Mouse (Mus musculus) layer of hippocampus, postnatal 10 days (tissue): ENCODE results near the gene Lgi1. TPM values are rescaled to one million over a fixed set of nuclear protein-coding genes. Genes with fewer than 3 reads are reported as not detected.

Source experiments
- DNase-seq, 2 experiments: peaks; one replicate each; pipeline ENCODE4 v3.0.0; 2021; ENCODE audit warnings: low spot score in 2 of 2
- total RNA-seq, 2 experiments: library from RNA; stranded (reverse); gene quantifications; 2 replicates each; pipeline ENCODE4 v1.2.3; 2021

Lgi1 gene
- total RNA-seq, 2 experiments from 2014 or later, result 117 to 133 TPM

DNA sequence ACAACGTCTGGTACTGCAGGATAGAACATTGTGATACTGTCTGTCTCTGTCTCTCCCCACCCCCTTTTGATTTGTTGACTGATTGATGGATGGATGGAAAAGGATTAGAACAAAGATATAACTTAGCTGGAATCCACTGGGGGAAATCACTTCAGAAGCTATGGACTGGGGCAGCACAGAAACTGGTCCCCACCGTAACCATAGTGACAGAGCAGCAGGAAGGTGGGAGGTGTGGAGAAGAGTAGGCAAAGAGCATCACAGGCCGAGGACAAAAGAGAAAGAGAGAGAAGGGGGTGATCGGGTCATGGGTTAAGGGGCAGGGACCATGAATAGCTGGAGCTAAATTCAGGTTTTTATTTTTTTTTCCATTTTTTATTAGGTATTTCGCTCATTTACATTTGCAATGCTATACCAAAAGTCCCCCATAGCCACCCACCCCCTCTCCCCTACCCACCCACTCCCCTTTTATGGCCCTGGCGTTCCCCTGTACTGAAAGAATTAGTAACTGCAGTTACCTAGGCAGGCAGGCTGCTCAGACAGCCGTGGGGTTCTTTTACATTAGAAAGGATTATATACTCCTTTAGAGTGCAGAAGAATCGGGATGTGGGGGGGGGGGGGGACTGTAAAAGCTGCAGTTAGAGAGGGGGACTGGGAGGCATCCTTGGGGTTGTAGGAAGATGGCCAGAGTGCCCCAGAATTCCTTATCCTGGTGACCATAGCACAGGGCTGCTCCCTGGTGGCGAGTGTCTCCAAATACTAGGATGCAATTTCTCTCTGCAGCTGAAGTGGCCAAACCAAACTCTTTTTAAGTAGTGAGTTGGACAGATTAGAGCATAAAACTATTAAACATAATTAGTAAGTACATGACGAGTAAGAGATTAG is 60.1 kb downstream of the Lgi1 start:
- DNase-seq, result peak; percentile 52 to 67

DNA sequence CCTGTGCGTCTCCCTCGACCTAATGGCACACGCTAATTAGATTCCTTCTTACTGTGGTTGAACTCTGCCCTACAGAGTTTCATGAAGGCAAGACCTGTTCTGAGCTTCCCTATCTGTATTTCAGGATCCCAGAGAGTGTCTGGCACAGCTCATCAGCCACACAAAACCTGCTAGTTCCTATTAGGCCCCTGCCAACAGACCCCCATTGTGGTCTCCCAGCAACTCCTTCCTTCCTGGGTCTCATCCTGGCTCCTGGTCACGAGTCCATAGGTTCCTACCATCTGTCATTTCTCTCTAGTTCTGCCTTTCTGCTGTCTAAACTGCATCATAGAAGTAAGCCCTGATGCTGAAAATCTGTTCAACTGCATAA is 60.7 kb downstream of the Lgi1 start:
- DNase-seq, result no peak

DNA sequence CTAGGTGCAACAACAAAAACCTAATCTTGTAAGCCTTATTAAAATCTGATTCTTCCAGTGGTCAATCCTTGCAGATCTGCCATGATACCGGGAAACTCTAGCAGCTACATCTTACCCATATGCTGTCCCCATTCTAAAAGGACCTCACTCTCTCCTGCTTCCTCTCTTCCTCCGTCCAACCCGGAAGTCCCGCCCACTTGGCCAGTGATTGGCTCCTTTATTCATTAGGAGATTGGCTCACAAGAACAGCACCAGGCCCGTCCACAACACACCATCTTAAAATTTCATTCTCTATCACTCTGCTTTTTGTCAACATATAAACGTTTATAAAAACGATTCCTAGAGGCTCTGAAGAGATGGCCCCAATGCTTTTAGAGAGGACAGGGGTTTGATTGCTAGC is 61.5 kb downstream of the Lgi1 start:
- DNase-seq, result no peak

DNA sequence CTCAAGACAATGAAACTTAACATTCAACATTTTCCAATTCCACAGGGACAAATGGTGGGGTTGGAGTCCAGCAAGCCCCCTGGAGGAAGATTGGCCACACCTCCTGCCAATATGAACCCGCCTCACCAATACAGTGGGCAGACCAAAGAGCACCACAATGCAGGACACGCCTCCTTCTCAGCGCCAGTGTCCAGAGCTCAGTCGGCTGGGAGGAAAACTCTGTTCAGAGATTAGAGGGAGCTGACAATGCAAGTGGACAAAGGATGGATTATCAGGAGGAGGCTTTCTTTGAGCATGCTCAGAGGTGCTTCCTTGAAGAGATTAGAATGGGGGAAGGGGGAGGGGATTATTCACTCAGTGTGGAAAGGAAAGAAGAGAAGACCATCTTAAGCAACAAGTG is 62.7 kb downstream of the Lgi1 start:
- no peak for DNase-seq

DNA sequence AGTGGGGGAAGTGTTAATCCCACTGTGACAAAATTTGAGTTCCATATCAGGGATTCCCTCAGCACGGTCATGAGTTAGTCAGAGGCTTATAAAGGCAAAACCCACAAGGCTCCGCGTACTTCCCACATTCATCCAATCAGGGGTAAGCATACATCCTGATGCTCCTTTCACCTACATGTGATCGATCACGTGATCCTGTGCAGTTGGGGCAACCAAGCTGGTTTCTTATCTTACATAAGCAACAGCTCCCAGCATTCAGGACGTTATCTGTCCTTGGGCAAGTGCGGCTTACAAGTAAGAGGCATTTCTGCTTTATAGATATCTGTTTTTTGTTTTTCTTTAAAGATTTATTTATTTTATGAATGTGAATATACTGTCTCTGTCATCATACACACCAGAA is 63.7 kb downstream of the Lgi1 start:
- DNase-seq, result no peak

DNA sequence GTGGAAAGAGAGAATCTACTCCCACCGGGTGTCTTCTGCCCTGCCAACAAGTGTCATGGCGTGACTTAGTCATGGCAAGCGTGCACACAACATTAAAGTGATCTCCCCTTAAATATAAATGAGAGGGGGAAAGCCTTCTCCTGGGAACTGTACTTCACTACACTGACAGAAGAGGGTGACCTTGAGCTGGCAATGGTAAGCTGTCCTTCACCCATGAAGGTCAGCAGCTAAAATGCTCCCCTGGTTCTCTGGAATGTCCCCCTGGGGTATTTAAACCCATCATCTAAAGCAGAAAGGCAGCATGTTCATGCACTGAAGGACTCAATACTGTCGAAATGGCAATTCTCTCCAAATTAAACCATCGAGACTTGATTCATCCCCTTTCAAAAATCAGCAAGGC is 64.9 kb downstream of the Lgi1 start:
- DNase-seq, result no peak

DNA sequence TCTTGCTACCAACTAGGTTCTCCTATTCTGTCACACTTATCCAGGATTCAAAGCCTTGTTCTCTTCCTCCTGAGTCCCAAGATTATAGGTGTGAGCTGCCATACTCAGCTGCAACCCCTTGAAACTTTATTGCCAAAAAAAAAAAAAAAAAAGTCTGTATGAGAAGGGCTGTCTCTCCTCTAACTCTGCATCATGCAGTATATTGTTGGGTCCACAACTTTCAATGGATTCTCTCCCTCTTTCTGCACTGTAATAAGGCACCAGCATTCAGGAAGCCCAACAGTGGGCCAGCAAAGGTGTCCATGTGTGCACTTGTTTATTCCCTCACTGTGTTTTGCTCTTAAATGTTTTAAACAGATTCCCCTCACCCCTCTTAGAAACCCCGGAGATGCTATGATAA is 66.7 kb downstream of the Lgi1 start:
- no peak for DNase-seq

DNA sequence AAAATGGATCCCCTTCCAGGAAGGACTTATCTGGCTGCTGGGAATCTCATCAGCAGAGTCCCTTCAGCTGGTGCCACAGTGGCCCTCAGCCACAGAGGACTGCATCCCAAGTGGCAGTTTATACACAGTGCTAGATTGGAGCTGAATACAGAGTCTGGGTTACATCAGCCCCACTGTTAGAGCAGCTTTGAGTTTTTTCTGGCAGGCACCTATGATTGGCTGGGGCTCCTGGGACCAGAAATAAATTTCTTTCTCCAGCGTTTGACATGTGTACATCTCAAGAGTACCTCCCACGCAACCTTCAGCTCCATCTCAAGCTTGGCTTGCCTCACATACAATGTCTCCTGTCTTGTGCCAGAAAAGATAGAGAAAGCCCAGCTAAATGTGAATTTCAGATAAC is 67.9 kb downstream of the Lgi1 start:
- no peak for DNase-seq

DNA sequence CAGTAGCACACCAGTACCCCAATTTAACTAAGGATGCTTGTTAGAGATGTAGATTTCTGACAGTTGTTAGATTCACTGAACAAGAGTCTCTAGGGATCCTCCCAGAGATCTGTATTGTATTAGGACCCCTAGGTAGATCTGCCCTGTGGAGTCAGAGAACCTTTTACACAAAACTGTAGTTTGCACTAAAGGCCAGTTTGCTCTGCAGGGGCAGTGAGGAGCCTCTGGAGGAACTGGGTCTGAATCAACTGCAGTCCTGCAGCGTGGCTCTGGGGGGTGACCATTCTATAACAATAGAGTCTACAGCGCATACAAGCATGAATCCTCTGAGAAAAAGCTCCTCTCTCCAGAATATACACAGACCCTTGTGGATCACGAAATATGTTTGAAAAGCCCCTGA is 68.5 kb downstream of the Lgi1 start:
- DNase-seq, result no peak

DNA sequence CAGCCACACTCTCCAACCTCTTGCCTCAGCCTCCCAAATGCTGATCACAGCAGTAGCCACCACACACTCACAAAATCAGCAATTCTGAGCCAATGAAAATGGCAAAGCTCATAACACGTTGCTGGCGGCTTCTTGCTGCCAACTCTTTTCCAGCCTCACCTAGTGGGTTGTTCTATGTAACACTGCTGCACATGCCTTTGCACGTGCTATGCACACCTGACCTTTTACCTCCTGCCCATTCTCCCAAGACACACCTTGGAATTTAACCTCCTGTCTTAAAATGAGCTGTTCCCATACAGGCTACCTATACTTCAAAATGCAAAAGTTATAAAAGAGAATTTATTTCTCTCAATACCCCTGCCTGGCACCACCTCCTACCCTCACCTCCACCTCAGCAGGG is 72.2 kb downstream of the Lgi1 start:
- DNase-seq, result no peak

DNA sequence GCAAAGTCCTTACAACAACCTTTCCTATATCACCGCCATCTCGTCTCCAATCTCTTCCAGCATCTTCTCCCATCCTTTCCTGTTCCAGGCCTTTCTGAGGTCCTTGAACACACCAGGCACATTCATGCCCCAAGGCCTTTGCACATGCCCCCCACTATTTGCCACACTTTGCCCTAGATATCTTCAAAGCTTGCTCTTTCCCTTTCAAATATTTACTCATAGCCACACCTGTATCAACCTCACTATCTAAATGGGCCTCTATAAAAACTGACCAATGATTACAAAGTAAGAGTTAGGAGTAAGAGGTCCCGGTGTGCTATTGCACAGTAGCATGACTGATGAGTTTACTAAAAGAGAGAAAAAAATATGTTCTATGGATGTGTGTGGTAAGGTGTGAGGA is 73.0 kb downstream of the Lgi1 start:
- DNase-seq, result no peak

DNA sequence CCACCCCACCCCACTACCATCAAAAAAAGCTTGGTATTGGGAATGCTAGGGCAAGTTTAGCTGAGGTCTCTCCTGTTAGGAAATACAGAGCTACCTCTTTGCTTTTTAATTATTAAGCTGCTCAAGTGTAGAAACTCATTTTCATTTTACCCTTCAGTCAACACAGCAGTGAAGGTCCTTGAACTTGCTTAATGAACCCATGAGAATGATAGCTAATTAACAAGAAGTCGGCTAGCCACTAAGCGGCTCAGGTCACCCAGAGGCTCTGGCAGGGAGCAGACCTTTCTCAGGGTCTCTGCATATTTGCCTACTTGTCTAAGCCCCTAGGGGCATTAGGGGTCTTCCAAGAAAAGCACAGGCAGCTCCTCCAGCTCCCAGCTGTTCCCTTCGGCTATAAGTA is 75.4 kb downstream of the Lgi1 start:
- DNase-seq, result no peak

DNA sequence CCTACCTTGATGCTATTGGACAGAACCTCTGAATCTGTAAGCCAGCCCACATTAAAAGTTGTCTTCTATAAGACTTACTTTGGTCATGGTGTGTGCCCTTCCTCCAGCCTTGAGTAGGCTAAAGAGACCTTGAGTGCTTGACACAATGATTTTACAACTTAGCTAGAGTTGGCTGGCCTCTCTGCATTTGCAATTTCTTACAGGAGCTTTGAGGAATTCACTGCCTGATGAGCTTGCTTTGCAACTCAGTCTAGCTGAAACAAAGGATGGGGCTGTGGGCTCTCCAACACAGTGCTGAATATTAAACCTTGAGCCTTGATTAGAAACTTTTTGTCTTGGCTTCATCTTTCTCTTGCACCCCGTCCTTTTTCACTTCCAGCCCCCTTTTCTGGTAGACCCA is 78.9 kb downstream of the Lgi1 start:
- no peak for DNase-seq

DNA sequence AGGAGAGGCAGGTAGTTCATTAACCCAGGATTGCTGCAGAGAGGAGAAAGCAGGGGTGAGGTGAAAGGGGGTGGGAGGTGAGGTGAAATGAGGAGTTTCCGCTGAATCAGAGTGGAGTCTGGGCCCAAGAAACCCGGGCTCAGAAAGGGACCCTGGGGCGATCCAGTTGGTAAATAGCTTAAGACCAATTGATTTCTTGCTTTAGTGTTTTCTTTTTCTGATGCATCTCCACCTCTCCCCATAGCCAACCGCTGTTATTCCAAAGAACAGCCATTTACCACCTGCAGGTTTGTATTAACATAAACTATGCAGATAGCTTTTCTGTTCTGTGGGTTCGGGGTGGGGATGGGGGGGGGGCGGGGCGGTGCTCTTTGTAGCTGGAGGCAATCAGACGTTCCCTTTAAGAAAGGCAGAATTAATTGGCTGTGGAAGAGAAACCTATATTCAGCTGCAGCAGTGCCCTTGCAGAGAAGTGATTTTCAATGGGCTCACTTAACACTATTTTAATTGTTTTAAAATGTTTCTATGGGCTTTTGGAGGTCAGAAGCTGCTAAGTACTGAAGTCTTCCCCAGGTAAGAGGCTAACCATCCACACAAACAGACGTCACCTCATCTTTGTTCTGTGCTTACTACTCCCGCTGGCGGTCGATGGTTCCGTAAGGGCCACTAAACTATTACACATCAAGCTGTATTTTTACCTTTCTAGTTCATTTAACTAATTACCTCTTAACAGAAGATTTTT is 84.1 kb downstream of the Lgi1 start:
- DNase-seq, result no peak

DNA sequence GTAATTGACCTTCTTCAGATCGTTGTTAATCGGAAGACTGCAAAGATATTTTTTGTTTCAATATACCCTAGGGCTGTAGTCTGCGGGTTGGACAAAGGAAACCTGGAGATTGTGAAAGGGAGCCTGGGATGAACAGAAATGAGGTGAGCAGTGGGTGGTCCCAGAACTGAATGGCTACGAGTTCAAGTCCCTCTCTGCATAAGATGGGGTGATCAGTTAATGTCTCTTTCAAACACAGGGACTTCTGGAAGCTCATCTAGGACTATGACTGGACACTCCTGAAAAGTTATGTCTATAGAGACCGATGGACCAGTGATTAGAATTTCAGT is 84.6 kb downstream of the Lgi1 start:
- DNase-seq, result no peak

DNA sequence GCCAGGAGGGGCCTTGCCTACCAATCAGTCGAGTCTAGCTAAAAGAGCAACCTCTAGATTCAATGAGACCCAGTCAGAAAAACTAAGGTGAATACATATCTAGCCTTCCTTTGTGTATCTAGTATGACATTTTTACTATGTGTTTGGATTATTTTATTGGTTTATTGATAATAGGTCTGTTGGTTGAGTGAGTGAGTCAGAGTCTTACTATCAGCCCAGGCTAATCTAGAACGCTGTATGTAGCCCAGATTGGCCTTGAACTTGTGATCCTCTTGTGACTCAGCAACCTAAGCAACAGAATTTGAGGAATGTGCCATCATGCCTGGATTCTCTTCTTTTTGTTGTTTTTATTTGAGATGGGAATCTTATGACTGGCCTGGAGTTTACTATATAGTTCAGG is 86.9 kb downstream of the Lgi1 start:
- no peak for DNase-seq

DNA sequence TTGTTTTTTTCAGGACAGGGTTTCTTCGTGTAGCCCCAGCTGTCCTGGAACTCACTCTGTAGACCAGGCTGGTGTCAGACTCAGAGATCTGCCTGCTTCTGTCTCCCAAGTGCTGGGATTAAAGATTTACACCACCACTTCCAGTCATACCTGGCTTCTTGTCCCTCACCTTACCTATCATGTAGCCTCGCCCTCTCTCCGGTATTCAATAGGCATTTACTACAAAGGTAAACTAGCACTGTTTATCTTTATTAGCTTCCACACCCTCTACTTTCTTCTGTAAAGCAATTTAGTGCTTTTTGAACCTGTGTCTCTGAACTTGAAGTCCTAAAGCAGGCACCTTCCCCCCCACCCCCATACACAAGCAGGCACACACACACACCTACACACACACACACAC is 87.4 kb downstream of the Lgi1 start:
- DNase-seq, result no peak

DNA sequence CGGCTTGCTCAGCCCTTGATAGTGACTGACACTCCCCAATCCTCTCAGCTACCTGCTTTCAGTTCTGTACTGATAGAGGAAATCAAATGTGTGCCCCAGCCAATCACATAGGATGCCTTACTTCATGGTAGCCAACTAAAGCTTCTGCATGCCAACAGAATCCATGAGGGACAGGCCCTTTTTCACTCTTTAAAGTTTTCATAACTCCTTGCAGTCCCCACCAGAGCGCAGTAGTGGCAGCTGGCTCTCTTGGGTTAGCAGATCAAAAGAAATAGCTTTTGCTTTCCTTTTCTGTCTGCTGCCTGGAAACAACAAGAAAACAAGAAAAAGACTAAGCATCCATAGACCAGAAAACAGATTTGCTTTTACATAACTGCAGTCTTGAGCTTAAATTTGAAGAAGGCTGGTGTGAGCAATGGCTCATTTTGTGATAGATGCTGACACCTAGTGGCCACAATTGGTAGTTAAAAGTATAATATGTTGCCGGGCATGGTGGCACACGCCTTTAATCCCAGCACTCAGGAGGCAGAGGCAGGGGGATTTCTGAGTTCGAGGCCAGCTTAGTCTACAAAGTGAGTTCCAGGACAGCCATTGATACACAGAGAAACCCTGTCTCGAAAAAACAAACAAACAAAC is 88.3 kb downstream of the Lgi1 start:
- peak; percentile 31 to 42 for DNase-seq

DNA sequence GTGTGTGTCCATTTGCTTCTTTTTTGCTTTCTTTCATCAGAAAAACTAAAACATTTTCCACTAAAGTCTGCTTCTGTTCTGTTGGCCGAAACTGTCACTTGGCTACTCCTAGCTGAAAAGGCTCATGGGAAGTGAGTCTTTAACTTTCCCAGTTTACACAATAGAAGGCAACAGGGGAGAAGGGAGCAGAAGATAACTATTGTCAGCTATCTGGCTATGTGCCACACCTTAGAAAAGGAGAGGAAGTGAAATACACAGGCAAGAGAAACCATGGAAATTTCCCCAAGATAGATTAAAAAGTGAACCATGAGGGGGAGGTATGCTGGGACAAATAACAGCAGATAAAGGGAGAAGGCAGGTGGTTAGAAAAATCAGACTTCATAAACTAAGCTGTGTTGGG is 89.9 kb downstream of the Lgi1 start:
- no peak for DNase-seq

DNA sequence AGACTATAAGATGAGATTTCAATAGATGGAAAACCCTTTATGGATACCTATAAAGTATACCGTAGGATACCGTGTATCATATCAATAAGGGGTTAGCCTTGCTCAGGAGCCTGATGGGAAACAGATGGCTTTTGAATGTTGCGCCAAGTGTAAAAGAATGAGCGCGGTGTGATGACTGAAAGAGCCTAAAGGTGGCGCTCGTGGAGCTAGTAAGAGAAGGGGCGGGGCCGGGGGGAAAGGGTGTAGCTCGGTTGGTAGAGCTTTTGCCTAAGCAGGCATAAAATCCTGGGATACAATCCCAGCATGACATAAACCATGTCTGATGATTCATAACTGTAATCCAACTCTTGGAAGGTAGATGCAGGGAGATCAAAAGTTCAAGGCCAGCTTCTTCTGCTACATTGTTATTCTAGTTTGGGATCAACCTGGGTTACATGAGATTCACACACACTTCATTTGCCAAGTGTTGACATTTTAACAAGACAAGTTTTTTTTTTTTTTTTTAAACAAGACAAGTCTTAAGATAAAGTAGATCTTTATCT is 90.6 kb downstream of the Lgi1 start:
- no peak for DNase-seq

DNA sequence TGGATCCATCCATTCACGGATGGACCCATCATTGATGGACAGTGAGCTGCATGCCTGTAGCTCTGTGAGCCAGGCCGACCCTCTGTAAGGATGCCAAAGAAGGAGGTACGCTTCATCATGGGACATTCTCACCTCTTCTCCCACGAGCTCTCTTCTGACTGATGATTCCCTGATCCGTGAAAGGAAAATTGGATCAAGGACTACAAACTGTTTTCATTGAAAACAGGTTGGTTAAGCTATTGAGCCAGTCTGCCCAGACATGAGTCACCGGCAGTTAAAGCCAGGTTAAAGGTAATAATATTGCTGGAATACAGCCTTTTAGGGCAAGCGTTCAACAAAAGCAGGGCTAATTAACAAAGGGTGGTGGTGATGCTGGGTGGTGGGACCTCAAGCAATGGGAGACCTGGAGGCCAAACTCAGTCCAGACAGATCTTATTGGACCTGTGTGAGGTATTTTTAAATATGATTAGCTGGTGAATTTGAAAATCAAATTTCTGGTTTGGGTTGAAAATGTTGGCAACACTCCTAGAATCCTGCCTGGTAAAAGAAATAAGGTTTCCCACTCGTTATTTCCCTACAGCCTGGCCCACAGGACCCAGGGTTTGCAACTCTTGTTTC is 92.0 kb downstream of the Lgi1 start:
- no peak for DNase-seq
